Mouse (Mus musculus) kidney, embryonic 14.5 days (tissue): ENCODE measurements around the gene Cfdp1. TPM values are rescaled to one million over a fixed set of nuclear protein-coding genes. Genes with fewer than 3 reads are reported as not detected.

Source experiments
- ATAC-seq: fragments of 200-750 bp; cut with Nextera tagmentation; 2 replicates; pipeline ENCODE4 v1.8.0; 2017; ENCODE audit warnings: moderate number of reproducible peaks, mild to moderate bottlenecking, moderate TSS enrichment, moderate library complexity; ENCODE audit not compliant: low FRiP score, low TSS enrichment
- H3K27ac ChIP-seq: fragments of 300-500 bp; sonication (generic); 2 replicates; pipeline ENCODE4 v1.5.1; 2014; ENCODE audit warnings: low read depth, mild to moderate bottlenecking, low read length, moderate library complexity, mixed read lengths
- H3K27me3 ChIP-seq: fragments of 300-500 bp; sonication (generic); 2 replicates; pipeline ENCODE4 v1.6.1; 2014; ENCODE audit warnings: mild to moderate bottlenecking, low read length; ENCODE audit not compliant: control insufficient read depth, insufficient read depth
- H3K36me3 ChIP-seq: fragments of 300-500 bp; sonication (generic); 2 replicates; pipeline ENCODE4 v1.6.1; 2014; ENCODE audit warnings: low read length, mixed read lengths; ENCODE audit not compliant: control insufficient read depth, insufficient read depth
- H3K4me1 ChIP-seq: fragments of 300-500 bp; sonication (generic); 2 replicates; pipeline ENCODE4 v1.6.1; 2014; ENCODE audit warnings: low read length, mixed read lengths; ENCODE audit not compliant: control insufficient read depth, insufficient read depth
- H3K4me2 ChIP-seq: fragments of 300-500 bp; sonication (generic); replicated peaks from 2 replicates; pipeline ENCODE4 v1.6.1; 2014; ENCODE audit warnings: low read depth, mild to moderate bottlenecking, low read length
- H3K4me3 ChIP-seq: fragments of 300-500 bp; sonication (generic); 2 replicates; pipeline ENCODE4 v1.5.1; 2014; ENCODE audit warnings: mild to moderate bottlenecking, low read length
- H3K9ac ChIP-seq: fragments of 300-500 bp; sonication (generic); 2 replicates; pipeline ENCODE4 v1.6.1; 2014; ENCODE audit warnings: low read depth, mild to moderate bottlenecking, low read length, moderate library complexity
- H3K9me3 ChIP-seq: fragments of 300-500 bp; sonication (generic); 2 replicates; pipeline ENCODE4 v1.6.1; 2016; ENCODE audit warnings: low read length; ENCODE audit not compliant: control insufficient read depth
- WGBS: fragments of 180-500 bp; shearing (Covaris S2); extraction: QIAGEN DNeasy Blood & Tissue Kit; methylation state at CpG from one replicate; pipeline ENCODE4 v1.1.7; 2014; 5-methylcytosine and 5-hydroxymethylcytosine counted together
- polyA plus RNA-seq: library from polyadenylated mRNA; unstranded; fragments of >200 nt; fragmentation: Nextera tagmentation; extraction: Ambion mirVana; gene quantifications from 2 replicates; pipeline ENCODE4 v1.2.1, GENCODE M21; 2014

Gene Cfdp1
- polyA plus RNA-seq, 1 experiment from 2014 or later, result 221 TPM

GRCm38 (mm10) chr8:111745591-111746418 lies 108.3 kb downstream of the Cfdp1 start:
- no peaks in the 10 kb centered on the region for H3K9me3 ChIP-seq
- peak overlapping the region; percentile 49 for H3K4me2 ChIP-seq
- no peaks in the 10 kb centered on the region for H3K27me3 ChIP-seq
- peak overlapping the region; percentile 47; the same call in 1 of the 2 replicates for H3K27ac ChIP-seq
- peak overlapping the region; percentile 27 for H3K4me3 ChIP-seq
- peak overlapping the region; percentile 44; the same call in 1 of the 2 replicates for H3K9ac ChIP-seq
- no peaks in the 10 kb centered on the region for H3K36me3 ChIP-seq
- H3K4me1 ChIP-seq, result peaks cover 49% of the 10 kb centered on the region
- ATAC-seq, result 0 out of 2 replicates have a peak, but pooled peaks have one; percentile 28
- WGBS, result 5% methylated on average over 23 of the region's 23 CpGs

- no peak overlapping the region for H3K27ac ChIP-seq
- no peak overlapping the region for H3K4me3 ChIP-seq
- no peaks in the 10 kb centered on the region for H3K9me3 ChIP-seq
- no peaks in the 10 kb centered on the region for H3K36me3 ChIP-seq
- 74% methylated on average over 5 of the region's 5 CpGs for WGBS
- 0 out of 2 replicates have a peak overlapping the region, but pooled peaks have one; percentile 38 for H3K9ac ChIP-seq
- ATAC-seq, result no peak
- H3K4me1 ChIP-seq, result peaks cover 56% of the 10 kb centered on the region
- peak overlapping the region; percentile 49 for H3K4me2 ChIP-seq
- no peaks in the 10 kb centered on the region for H3K27me3 ChIP-seq
Observed at GRCm38 (mm10) chr8:111745086-111745485, 109.0 kb downstream of the Cfdp1 start.

GRCm38 (mm10) chr8:111743792-111744696 lies 110.0 kb downstream of the Cfdp1 start, which contains the start of gene Bcar1:
Gene Bcar1 (minus strand): TSS chr8:111743809.
- H3K9ac ChIP-seq, result peak within 1 kb of the TSS; percentile 91
- H3K27ac ChIP-seq, result peak within 1 kb of the TSS; percentile 69; the same call in 1 of the 2 replicates
- no peaks in the 10 kb centered on the region for H3K9me3 ChIP-seq
- peaks cover 61% of the 10 kb centered on the region for H3K4me1 ChIP-seq
- H3K36me3 ChIP-seq, result no peaks in the 10 kb centered on the region
- peak within 1 kb of the TSS; percentile 75 for H3K4me2 ChIP-seq
- peak; percentile 56 for ATAC-seq
- H3K4me3 ChIP-seq, result peak within 1 kb of the TSS; percentile 93
- 12% methylated on average over 36 of the region's 40 CpGs for WGBS
- no peaks in the 10 kb centered on the region for H3K27me3 ChIP-seq

GRCm38 (mm10) chr8:111743101-111743791 lies 110.8 kb downstream of the Cfdp1 start:
- Histone ChIP-seq H3K4me2 (peak overlapping the region; percentile 75), H3K9ac (peak overlapping the region; percentile 91), H3K4me3 (peak overlapping the region; percentile 93), H3K27me3 (no peaks in the 10 kb centered on the region), H3K27ac (peak overlapping the region; percentile 69; the same call in 1 of the 2 replicates), H3K9me3 (no peaks in the 10 kb centered on the region), H3K36me3 (no peaks in the 10 kb centered on the region), H3K4me1 (peaks cover 61% of the 10 kb centered on the region)
- 2% methylated on average over 43 of the region's 44 CpGs for WGBS
- peak; percentile 33 for ATAC-seq

GRCm38 (mm10) chr8:111742261-111743037 lies 111.6 kb downstream of the Cfdp1 start:
- no peak for ATAC-seq
- no peaks in the 10 kb centered on the region for H3K27me3 ChIP-seq
- 20% methylated on average over 11 of the region's 11 CpGs for WGBS
- peak overlapping the region; percentile 69; the same call in 1 of the 2 replicates for H3K27ac ChIP-seq
- peak overlapping the region; percentile 75 for H3K4me2 ChIP-seq
- H3K4me3 ChIP-seq, result peak overlapping the region; percentile 93
- H3K36me3 ChIP-seq, result 0 out of 2 replicates have a peak, but pooled peaks cover 1% of the 10 kb centered on the region
- peak overlapping the region; percentile 91; the same call in 1 of the 2 replicates for H3K9ac ChIP-seq
- peaks cover 58% of the 10 kb centered on the region for H3K4me1 ChIP-seq
- H3K9me3 ChIP-seq, result no peaks in the 10 kb centered on the region

- H3K9me3 ChIP-seq, result no peaks in the 10 kb centered on the region
- peak overlapping the region; percentile 93; the same call in 1 of the 2 replicates for H3K4me3 ChIP-seq
- ATAC-seq, result no peak
- 71% methylated on average over 6 of the region's 6 CpGs for WGBS
- H3K4me1 ChIP-seq, result peaks cover 66% of the 10 kb centered on the region
- no peaks in the 10 kb centered on the region for H3K27me3 ChIP-seq
- peak overlapping the region; percentile 91; the same call in 1 of the 2 replicates for H3K9ac ChIP-seq
- H3K36me3 ChIP-seq, result 0 out of 2 replicates have a peak, but pooled peaks cover 3% of the 10 kb centered on the region
- H3K27ac ChIP-seq, result peak overlapping the region; percentile 55; the same call in 1 of the 2 replicates
- peak overlapping the region; percentile 75 for H3K4me2 ChIP-seq
Observed at GRCm38 (mm10) chr8:111741556-111741955, 112.5 kb downstream of the Cfdp1 start.

GRCm38 (mm10) chr8:111740994-111741393 lies 113.1 kb downstream of the Cfdp1 start:
- Histone ChIP-seq H3K9ac (no peak overlapping the region; the same call in 1 of the 2 replicates), H3K4me1 (peaks cover 67% of the 10 kb centered on the region), H3K27me3 (no peaks in the 10 kb centered on the region), H3K4me2 (no peak overlapping the region), H3K36me3 (peaks cover 3% of the 10 kb centered on the region; the same call in 1 of the 2 replicates), H3K27ac (no peak overlapping the region), H3K9me3 (no peaks in the 10 kb centered on the region), H3K4me3 (no peak overlapping the region)
- WGBS, result 78% methylated on average over 8 of the region's 8 CpGs
- no peak for ATAC-seq
